Mouse (Mus musculus) midbrain, embryonic 12.5 days (tissue): Measurements from ENCODE around the gene Wdr17. TPM values are rescaled to one million over a fixed set of nuclear protein-coding genes. Genes with fewer than 3 reads are reported as not detected.

ENCODE experiments used
- ATAC-seq: fragments of 200-750 bp; cut with Nextera tagmentation; 2 replicates; pipeline ENCODE4 v1.8.0; 2017; ENCODE audit warnings: low read depth, moderate TSS enrichment, moderate library complexity; ENCODE audit not compliant: low FRiP score
- H3K27ac ChIP-seq: fragments of 300-500 bp; sonication (generic); replicated peaks from 2 replicates; pipeline ENCODE4 v1.5.1; 2016; ENCODE audit warnings: mild to moderate bottlenecking
- H3K27me3 ChIP-seq: fragments of 300-500 bp; sonication (generic); 2 replicates; pipeline ENCODE4 v1.6.1; 2016; ENCODE audit warnings: mild to moderate bottlenecking
- H3K36me3 ChIP-seq: fragments of 300-500 bp; sonication (generic); 2 replicates; pipeline ENCODE4 v1.6.1; 2016
- H3K4me1 ChIP-seq: fragments of 300-500 bp; sonication (generic); 2 replicates; pipeline ENCODE4 v1.6.1; 2016
- H3K4me2 ChIP-seq: fragments of 300-500 bp; sonication (generic); replicated peaks from 2 replicates; pipeline ENCODE4 v1.6.1; 2016; ENCODE audit warnings: mild to moderate bottlenecking, moderate library complexity
- H3K4me3 ChIP-seq: fragments of 300-500 bp; sonication (generic); 2 replicates; pipeline ENCODE4 v1.5.1; 2016; ENCODE audit warnings: mild to moderate bottlenecking
- H3K9ac ChIP-seq: fragments of 300-500 bp; sonication (generic); replicated peaks from 2 replicates; pipeline ENCODE4 v1.6.1; 2016; ENCODE audit warnings: mild to moderate bottlenecking, moderate library complexity
- H3K9me3 ChIP-seq: fragments of 300-500 bp; sonication (generic); 2 replicates; pipeline ENCODE4 v1.6.1; 2016; ENCODE audit warnings: mild to moderate bottlenecking
- WGBS: fragments of 180-500 bp; shearing (Covaris S2); methylation state at CpG from one replicate; pipeline ENCODE4 v1.1.7; 2016; 5-methylcytosine and 5-hydroxymethylcytosine counted together
- polyA plus RNA-seq: library from polyadenylated mRNA; unstranded; fragments of >200 nt; fragmentation: Nextera tagmentation; extraction: Ambion mirVana; gene quantifications from 2 replicates; pipeline ENCODE4 v1.2.1, GENCODE M21; 2016

Gene Wdr17
- polyA plus RNA-seq, 1 experiment from 2014 or later: 6.1 TPM

GRCm38 (mm10) chr8:54864038-54864760 is 22.8 kb downstream of the Wdr17 start:
- no peak for ATAC-seq
- H3K36me3 ChIP-seq: no peaks in the 10 kb centered on the region
- no peaks in the 10 kb centered on the region for H3K27me3 ChIP-seq
- H3K27ac ChIP-seq: 0 out of 2 replicates have a peak overlapping the region, but pooled peaks have one; percentile 2
- no peaks in the 10 kb centered on the region for H3K4me1 ChIP-seq
- H3K4me3 ChIP-seq: no peak overlapping the region
- WGBS: 74% methylated on average over 4 of the region's 4 CpGs
- no peaks in the 10 kb centered on the region for H3K9me3 ChIP-seq
- no peak overlapping the region for H3K9ac ChIP-seq
- no peak overlapping the region for H3K4me2 ChIP-seq

GRCm38 (mm10) chr8:54836029-54836959 is 50.7 kb downstream of the Wdr17 start:
- ATAC-seq: peak; percentile 65; the same call in 1 of the 2 replicates
- no peaks in the 10 kb centered on the region for H3K36me3 ChIP-seq
- H3K27ac ChIP-seq: no peak overlapping the region
- no peaks in the 10 kb centered on the region for H3K4me1 ChIP-seq
- WGBS: 72% methylated on average over 5 of the region's 5 CpGs
- no peak overlapping the region for H3K9ac ChIP-seq
- H3K4me2 ChIP-seq: no peak overlapping the region
- no peaks in the 10 kb centered on the region for H3K9me3 ChIP-seq
- no peaks in the 10 kb centered on the region for H3K27me3 ChIP-seq
- H3K4me3 ChIP-seq: no peak overlapping the region

GRCm38 (mm10) chr8:54829794-54830426 is 57.1 kb downstream of the Wdr17 start:
- 68% methylated on average over 4 of the region's 4 CpGs for WGBS
- no peak overlapping the region for H3K4me2 ChIP-seq
- no peak for ATAC-seq
- H3K36me3 ChIP-seq: no peaks in the 10 kb centered on the region
- H3K9me3 ChIP-seq: no peaks in the 10 kb centered on the region
- no peak overlapping the region for H3K27ac ChIP-seq
- no peak overlapping the region for H3K4me3 ChIP-seq
- H3K9ac ChIP-seq: no peak overlapping the region
- no peaks in the 10 kb centered on the region for H3K4me1 ChIP-seq
- no peaks in the 10 kb centered on the region for H3K27me3 ChIP-seq

- Histone ChIP-seq H3K36me3 (no peaks in the 10 kb centered on the region), H3K4me2 (no peak overlapping the region), H3K27ac (no peak overlapping the region), H3K9ac (no peak overlapping the region), H3K4me3 (no peak overlapping the region), H3K9me3 (no peaks in the 10 kb centered on the region), H3K4me1 (no peaks in the 10 kb centered on the region), H3K27me3 (no peaks in the 10 kb centered on the region)
- WGBS: 93% methylated on average over 2 of the region's 2 CpGs
- ATAC-seq: no peak
Observed at GRCm38 (mm10) chr8:54827974-54828373, 59.0 kb downstream of the Wdr17 start.

GRCm38 (mm10) chr8:54822956-54823355 is 64.0 kb downstream of the Wdr17 start:
- H3K27me3 ChIP-seq: no peaks in the 10 kb centered on the region
- no peaks in the 10 kb centered on the region for H3K36me3 ChIP-seq
- H3K9me3 ChIP-seq: no peaks in the 10 kb centered on the region
- no peak overlapping the region for H3K27ac ChIP-seq
- WGBS: 92% methylated on average over 5 of the region's 5 CpGs
- H3K4me2 ChIP-seq: no peak overlapping the region
- no peak overlapping the region for H3K4me3 ChIP-seq
- no peak for ATAC-seq
- H3K9ac ChIP-seq: no peak overlapping the region
- H3K4me1 ChIP-seq: no peaks in the 10 kb centered on the region

- no peaks in the 10 kb centered on the region for H3K36me3 ChIP-seq
- no peak overlapping the region for H3K9ac ChIP-seq
- no peak for ATAC-seq
- no peak overlapping the region for H3K4me2 ChIP-seq
- no peaks in the 10 kb centered on the region for H3K27me3 ChIP-seq
- H3K4me1 ChIP-seq: no peaks in the 10 kb centered on the region
- peaks cover 3% of the 10 kb centered on the region; the same call in 1 of the 2 replicates for H3K9me3 ChIP-seq
- H3K27ac ChIP-seq: no peak overlapping the region
- no peak overlapping the region for H3K4me3 ChIP-seq
Observed at GRCm38 (mm10) chr8:54818651-54819050, 68.3 kb downstream of the Wdr17 start.

GRCm38 (mm10) chr8:54808217-54808616 is 78.8 kb downstream of the Wdr17 start:
- Histone ChIP-seq H3K9me3 (no peaks in the 10 kb centered on the region), H3K4me1 (no peaks in the 10 kb centered on the region), H3K4me3 (no peak overlapping the region), H3K9ac (no peak overlapping the region), H3K4me2 (no peak overlapping the region), H3K27ac (no peak overlapping the region), H3K36me3 (no peaks in the 10 kb centered on the region), H3K27me3 (no peaks in the 10 kb centered on the region)
- 75% methylated on average over 6 of the region's 6 CpGs for WGBS
- no peak for ATAC-seq

GRCm38 (mm10) chr8:54806173-54806572 is 80.8 kb downstream of the Wdr17 start:
- Histone ChIP-seq H3K9me3 (no peaks in the 10 kb centered on the region), H3K27ac (no peak overlapping the region), H3K9ac (no peak overlapping the region), H3K4me1 (no peaks in the 10 kb centered on the region), H3K27me3 (no peaks in the 10 kb centered on the region), H3K36me3 (no peaks in the 10 kb centered on the region), H3K4me2 (no peak overlapping the region), H3K4me3 (no peak overlapping the region)
- WGBS: 89% methylated on average over 6 of the region's 6 CpGs
- no peak for ATAC-seq

- Histone ChIP-seq H3K27me3 (no peaks in the 10 kb centered on the region), H3K4me1 (no peaks in the 10 kb centered on the region), H3K4me2 (no peak overlapping the region), H3K4me3 (no peak overlapping the region), H3K9me3 (no peaks in the 10 kb centered on the region), H3K9ac (no peak overlapping the region), H3K27ac (no peak overlapping the region), H3K36me3 (no peaks in the 10 kb centered on the region)
- 89% methylated on average over 2 of the region's 2 CpGs for WGBS
- no peak for ATAC-seq
Observed at GRCm38 (mm10) chr8:54792699-54793061, 94.3 kb downstream of the Wdr17 start.

- Histone ChIP-seq H3K4me3 (no peak overlapping the region), H3K27me3 (no peaks in the 10 kb centered on the region), H3K9ac (no peak overlapping the region), H3K9me3 (no peaks in the 10 kb centered on the region), H3K36me3 (no peaks in the 10 kb centered on the region), H3K4me2 (no peak overlapping the region), H3K4me1 (no peaks in the 10 kb centered on the region), H3K27ac (no peak overlapping the region)
- 74% methylated on average over 2 of the region's 2 CpGs for WGBS
- no peak for ATAC-seq
Observed at GRCm38 (mm10) chr8:54791858-54792698, 94.9 kb downstream of the Wdr17 start.

GRCm38 (mm10) chr8:54780134-54780942 is 106.6 kb downstream of the Wdr17 start:
- Histone ChIP-seq H3K36me3 (no peaks in the 10 kb centered on the region), H3K9ac (peak overlapping the region; percentile 50), H3K4me2 (peak overlapping the region; percentile 69), H3K9me3 (no peaks in the 10 kb centered on the region), H3K4me3 (peak overlapping the region; percentile 47), H3K27ac (peak overlapping the region; percentile 55), H3K27me3 (no peaks in the 10 kb centered on the region), H3K4me1 (peaks cover 10% of the 10 kb centered on the region; the same call in 1 of the 2 replicates)
- 6% methylated on average over 16 of the region's 16 CpGs for WGBS
- ATAC-seq: peak; percentile 89
